Mouse (Mus musculus) heart, postnatal 0 days (tissue): ENCODE results near the gene Xpnpep3. TPM values are rescaled to one million over a fixed set of nuclear protein-coding genes. Genes with fewer than 3 reads are reported as not detected.

Source experiments
- ATAC-seq: fragments of 200-750 bp; cut with Nextera tagmentation; 2 replicates; pipeline ENCODE4 v1.8.0; 2017; ENCODE audit warnings: low read depth, moderate number of reproducible peaks, moderate library complexity; ENCODE audit not compliant: insufficient read depth
- DNase-seq: peaks from one replicate; pipeline ENCODE4 v3.0.0-alpha.2; 2016; ENCODE audit warnings: low spot score
- H3K27ac ChIP-seq: fragments of 300-500 bp; sonication (generic); 2 replicates; pipeline ENCODE4 v1.5.1; 2014; ENCODE audit warnings: low read depth, mild to moderate bottlenecking
- H3K27me3 ChIP-seq: fragments of 300-500 bp; sonication (generic); 2 replicates; pipeline ENCODE4 v1.6.1; 2014; ENCODE audit warnings: low read length, mixed read lengths; ENCODE audit not compliant: control insufficient read depth, insufficient read depth
- H3K36me3 ChIP-seq: fragments of 300-500 bp; sonication (generic); replicated peaks from 2 replicates; pipeline ENCODE4 v1.6.1; 2014; ENCODE audit warnings: low read length, mixed read lengths; ENCODE audit not compliant: control insufficient read depth, insufficient read depth
- H3K4me1 ChIP-seq: fragments of 300-500 bp; sonication (generic); 2 replicates; pipeline ENCODE4 v1.6.1; 2014; ENCODE audit warnings: antibody characterized with exemption; ENCODE audit not compliant: control insufficient read depth, insufficient read depth
- H3K4me2 ChIP-seq: fragments of 300-500 bp; sonication (generic); 2 replicates; pipeline ENCODE4 v1.6.1; 2014; ENCODE audit warnings: low read depth, mild to moderate bottlenecking, low read length, moderate library complexity
- H3K4me3 ChIP-seq: fragments of 300-500 bp; sonication (generic); 2 replicates; pipeline ENCODE4 v1.5.1; 2014; ENCODE audit warnings: low read depth, low read length
- H3K9ac ChIP-seq: fragments of 300-500 bp; sonication (generic); replicated peaks from 2 replicates; pipeline ENCODE4 v1.6.1; 2014; ENCODE audit warnings: low read depth, low read length, mixed read lengths
- H3K9me3 ChIP-seq: fragments of 300-500 bp; sonication (generic); replicated peaks from 2 replicates; pipeline ENCODE4 v1.6.1; 2016; ENCODE audit warnings: low read length; ENCODE audit not compliant: control insufficient read depth
- CTCF ChIP-seq: IDR thresholded peaks from 2 replicates; pipeline ENCODE4 v1.5.1; 2016; ENCODE audit warnings: antibody characterized with exemption, control low read depth, low read depth
- EP300 ChIP-seq: IDR thresholded peaks from 2 replicates; pipeline ENCODE4 v1.6.1; 2016; ENCODE audit warnings: antibody characterized with exemption, low read depth
- WGBS: fragments of 180-500 bp; shearing (Covaris S2); extraction: QIAGEN DNeasy Blood & Tissue Kit; methylation state at CpG from one replicate; pipeline ENCODE4 v1.1.7; 2014; 5-methylcytosine and 5-hydroxymethylcytosine counted together
- polyA plus RNA-seq: library from polyadenylated mRNA; unstranded; fragments of >200 nt; fragmentation: Nextera tagmentation; extraction: Ambion mirVana; gene quantifications from 2 replicates; pipeline ENCODE4 v1.2.1, GENCODE M21; 2015
- total RNA-seq: library from RNA; depleted of rRNA; stranded (reverse); fragments of >200 nt; gene quantifications from 2 replicates; pipeline ENCODE4 v1.2.3, GENCODE M21; 2014; ENCODE audit warnings: low replicate concordance

Xpnpep3 gene
- total and polyA plus RNA-seq, 2 experiments from 2014 or later = 7.3 to 10.5 TPM

- ATAC-seq = peak; percentile 60; the same call in 1 of the 2 replicates
- 31% methylated on average over 3 of the region's 3 CpGs for WGBS
- no peaks in the 10 kb centered on the region for H3K4me1 ChIP-seq
- H3K4me2 ChIP-seq = no peak overlapping the region
- H3K27ac ChIP-seq = no peak overlapping the region
- H3K4me3 ChIP-seq = no peak overlapping the region
- no peaks in the 10 kb centered on the region for H3K27me3 ChIP-seq
- H3K9ac ChIP-seq = no peak overlapping the region
- peaks cover 34% of the 10 kb centered on the region for H3K36me3 ChIP-seq
- TF ChIP-seq CTCF (peak; percentile 83), EP300 (no peak)
- no peaks in the 10 kb centered on the region for H3K9me3 ChIP-seq
- DNase-seq = peak; percentile 85
Observed at GRCm38 (mm10) chr15:81448463-81448862, 48.5 kb downstream of the Xpnpep3 start.

- no peak for ATAC-seq
- no peak for DNase-seq
- H3K4me2 ChIP-seq = no peak overlapping the region
- no peaks in the 10 kb centered on the region for H3K27me3 ChIP-seq
- H3K9ac ChIP-seq = no peak overlapping the region
- TF ChIP-seq EP300 (no peak), CTCF (no peak)
- peaks cover 7% of the 10 kb centered on the region for H3K36me3 ChIP-seq
- peaks cover 5% of the 10 kb centered on the region for H3K4me1 ChIP-seq
- H3K27ac ChIP-seq = no peak overlapping the region
- H3K9me3 ChIP-seq = 0 out of 2 replicates have a peak, but pooled peaks cover 3% of the 10 kb centered on the region
- no peak overlapping the region for H3K4me3 ChIP-seq
- 75% methylated on average over 7 of the region's 7 CpGs for WGBS
Observed at GRCm38 (mm10) chr15:81461523-81461922, 61.6 kb downstream of the Xpnpep3 start.

GRCm38 (mm10) chr15:81465016-81465660 lies 65.2 kb downstream of the Xpnpep3 start:
- peak overlapping the region; percentile 95 for H3K27ac ChIP-seq
- 68% methylated on average over 12 of the region's 12 CpGs for WGBS
- peaks cover 14% of the 10 kb centered on the region for H3K4me1 ChIP-seq
- H3K4me3 ChIP-seq = peak overlapping the region; percentile 67
- no peaks in the 10 kb centered on the region for H3K27me3 ChIP-seq
- 0 out of 2 replicates have a peak, but pooled peaks cover 5% of the 10 kb centered on the region for H3K36me3 ChIP-seq
- ATAC-seq = no peak
- H3K9ac ChIP-seq = peak overlapping the region; percentile 69
- no peak for DNase-seq
- TF ChIP-seq EP300 = no peak
- TF ChIP-seq CTCF = no peak
- H3K9me3 ChIP-seq = 0 out of 2 replicates have a peak, but pooled peaks cover 3% of the 10 kb centered on the region
- peak overlapping the region; percentile 73 for H3K4me2 ChIP-seq

GRCm38 (mm10) chr15:81465901-81466737 lies 66.2 kb downstream of the Xpnpep3 start, which contains the start of gene Rbx1:
TSS of gene Rbx1 (plus strand) at chr15:81466296.
- DNase-seq = peak; percentile 98
- Histone ChIP-seq H3K36me3 (peaks cover 11% of the 10 kb centered on the region), H3K4me1 (peaks cover 14% of the 10 kb centered on the region)

DNA sequence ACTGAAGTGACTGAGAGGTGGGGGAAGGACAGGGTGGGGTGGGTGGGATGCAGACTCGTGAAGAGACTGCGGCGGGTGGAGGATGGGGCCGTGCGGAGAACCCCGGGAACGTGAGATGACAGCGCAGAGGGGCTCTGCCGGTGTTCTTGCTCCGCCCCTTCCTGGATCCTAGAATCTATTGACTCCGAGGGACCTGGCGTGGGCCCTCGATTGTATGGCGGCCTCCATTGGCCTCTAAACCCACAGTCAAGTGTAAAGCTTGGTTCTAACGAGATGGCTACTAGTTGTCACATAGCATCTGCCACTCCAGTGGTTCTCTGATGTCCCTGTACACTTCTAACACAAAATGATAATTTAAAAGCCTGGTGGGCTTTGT lies 66.8 kb downstream of the Xpnpep3 start:
- 0% methylated on average over 15 of the region's 15 CpGs for WGBS
- no peak for ATAC-seq

More at GRCm38 (mm10) chr15:81465901-81466737, 66.2 kb downstream of the Xpnpep3 start, which contains the start of gene Rbx1:
- H3K4me3 ChIP-seq = peak within 1 kb of the TSS; percentile 67
- H3K27me3 ChIP-seq = no peaks in the 10 kb centered on the region
- H3K27ac ChIP-seq = peak within 1 kb of the TSS; percentile 95
- TF ChIP-seq CTCF = no peak
- TF ChIP-seq EP300 = peak; percentile 87; the same call in 1 of the 2 replicates
- H3K4me2 ChIP-seq = peak within 1 kb of the TSS; percentile 93
- H3K9ac ChIP-seq = peak within 1 kb of the TSS; percentile 69
- peak; percentile 97 for ATAC-seq
- under 1% methylated on average over 57 of the region's 62 CpGs for WGBS
- 0 out of 2 replicates have a peak, but pooled peaks cover 3% of the 10 kb centered on the region for H3K9me3 ChIP-seq

More for the DNA sequence above, 66.8 kb downstream of the Xpnpep3 start:
- Histone ChIP-seq H3K4me3 (peak overlapping the region; percentile 67), H3K36me3 (peaks cover 16% of the 10 kb centered on the region), H3K27ac (peak overlapping the region; percentile 95), H3K4me1 (peaks cover 14% of the 10 kb centered on the region), H3K27me3 (no peaks in the 10 kb centered on the region), H3K9ac (peak overlapping the region; percentile 69), H3K9me3 (0 out of 2 replicates have a peak, but pooled peaks cover 3% of the 10 kb centered on the region), H3K4me2 (peak overlapping the region; percentile 93)
- no peak for DNase-seq
- no peak for TF ChIP-seq EP300
- no peak for TF ChIP-seq CTCF
